Mouse (Mus musculus) testis, postnatal 10 days (tissue): ENCODE results near the gene Pabpc4l.
"Not testable (repeated sequence)": the region's sequence is repeated elsewhere in the genome, so short reads cannot be mapped to it uniquely, and the experiment has no call there.

Experiments
- DNase-seq: peaks from one replicate; pipeline ENCODE4 v3.0.0; 2021; ENCODE audit warnings: low spot score

Pabpc4l gene

GRCm38 (mm10) chr3:46447481-46448265 lies at the start of gene Pabpc4l:
Gene Pabpc4l, minus strand, starts transcription at chr3:46448219.
- DNase-seq = peak; percentile 80

- DNase-seq = no peak
Observed at GRCm38 (mm10) chr3:46490989-46491259, 42.9 kb upstream of the Pabpc4l start.

GRCm38 (mm10) chr3:46490132-46490988 lies 42.3 kb upstream of the Pabpc4l start:
- DNase-seq = no peak

- not testable (repeated sequence) for DNase-seq
Observed at GRCm38 (mm10) chr3:46486091-46486490, 38.1 kb upstream of the Pabpc4l start.

- DNase-seq = no peak
Observed at GRCm38 (mm10) chr3:46448266-46448532, 180 bp upstream of the Pabpc4l start.

GRCm38 (mm10) chr3:46431416-46431815 lies 16.6 kb downstream of the Pabpc4l start:
- DNase-seq = no peak
